Mouse (Mus musculus) olfactory bulb, adult 2 months (tissue): ENCODE results near the gene Xylt1. TPM values are rescaled to one million over a fixed set of nuclear protein-coding genes. Genes with fewer than 3 reads are reported as not detected.

Source experiments
- H3K27ac ChIP-seq: fragments of 200-500 bp; 2 replicates; pipeline ENCODE4 v1.5.1; 2012; ENCODE audit warnings: low read depth, low read length; ENCODE audit not compliant: insufficient read depth
- H3K4me1 ChIP-seq: fragments of 200-500 bp; 2 replicates; pipeline ENCODE4 v1.6.1; 2012; ENCODE audit warnings: low read length; ENCODE audit not compliant: control insufficient read depth, insufficient read depth
- H3K4me3 ChIP-seq: fragments of 200-500 bp; 2 replicates; pipeline ENCODE4 v1.5.1; 2012; ENCODE audit warnings: mild to moderate bottlenecking, low read depth, low read length, moderate library complexity; ENCODE audit not compliant: insufficient read depth
- CTCF ChIP-seq: fragments of 200-500 bp; IDR thresholded peaks from 2 replicates; pipeline ENCODE4 v1.5.1; 2012; ENCODE audit warnings: low read depth, mild to moderate bottlenecking, low read length, moderate library complexity; ENCODE audit not compliant: insufficient read depth
- POLR2A ChIP-seq: fragments of 200-500 bp; IDR thresholded peaks from 2 replicates; pipeline ENCODE4 v1.6.1; 2012; ENCODE audit warnings: mild to moderate bottlenecking, low read depth, low read length, moderate library complexity; ENCODE audit not compliant: insufficient read depth
- WGBS: fragments of 180-500 bp; shearing (Covaris S2); methylation state at CpG from one replicate; pipeline ENCODE4 v1.1.7; 2018; 5-methylcytosine and 5-hydroxymethylcytosine counted together
- polyA plus RNA-seq: library from polyadenylated mRNA; stranded (reverse); fragments of >200 nt; gene quantifications from 2 replicates; pipeline ENCODE4 v1.2.4, GENCODE M21; 2012; ENCODE audit warnings: low replicate concordance; ENCODE audit not compliant: missing spikeins, insufficient read depth, insufficient read length

The Xylt1 gene
- polyA plus RNA-seq, 1 experiment = not detected

- Histone ChIP-seq H3K27ac (no peak overlapping the region), H3K4me1 (no peaks in the 10 kb centered on the region), H3K4me3 (no peak overlapping the region)
- no peak for TF ChIP-seq POLR2A
- TF ChIP-seq CTCF = no peak
- 82% methylated on average over 12 of the region's 12 CpGs for WGBS
These were observed 214.4 kb downstream of the Xylt1 start for GRCm38 (mm10) chr7:117595029-117595695.

DNA sequence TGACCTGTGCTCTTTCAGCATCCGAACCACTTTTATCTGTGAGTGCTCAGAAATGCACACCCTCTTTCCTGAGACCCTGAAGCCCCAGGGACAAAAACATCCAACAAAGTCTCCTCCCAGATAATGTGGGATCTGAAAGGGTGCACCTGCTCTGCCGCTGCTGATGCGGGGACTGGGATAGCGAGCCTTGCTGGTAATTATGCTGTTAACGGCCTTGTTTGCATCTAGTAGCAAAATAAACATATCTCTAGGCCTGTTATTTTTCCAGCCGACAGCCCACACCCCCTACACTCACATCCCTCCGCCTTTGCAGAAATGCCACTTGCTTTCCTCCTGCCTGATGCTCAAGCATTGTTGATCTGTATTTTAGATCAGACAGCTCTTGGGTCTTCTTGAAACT lies 219.7 kb downstream of the Xylt1 start:
- peaks cover 3% of the 10 kb centered on the region; the same call in 1 of the 2 replicates for H3K4me1 ChIP-seq
- no peak overlapping the region for H3K4me3 ChIP-seq
- H3K27ac ChIP-seq = no peak overlapping the region
- WGBS = 28% methylated on average over 7 of the region's 7 CpGs
- TF ChIP-seq CTCF = no peak
- no peak for TF ChIP-seq POLR2A

- Histone ChIP-seq H3K4me3 (no peak overlapping the region), H3K4me1 (no peaks in the 10 kb centered on the region), H3K27ac (no peak overlapping the region)
- no peak for TF ChIP-seq CTCF
- TF ChIP-seq POLR2A = no peak
- 65% methylated on average over 6 of the region's 6 CpGs for WGBS
These were observed 229.7 kb downstream of the Xylt1 start for GRCm38 (mm10) chr7:117610439-117610838.

- WGBS = 92% methylated on average over 11 of the region's 11 CpGs
- no peak for TF ChIP-seq CTCF
- no peak for TF ChIP-seq POLR2A
- no peak overlapping the region for H3K27ac ChIP-seq
- H3K4me3 ChIP-seq = no peak overlapping the region
- H3K4me1 ChIP-seq = no peaks in the 10 kb centered on the region
These were observed 232.2 kb downstream of the Xylt1 start for GRCm38 (mm10) chr7:117612788-117613473.

GRCm38 (mm10) chr7:117613796-117614195 lies 233.0 kb downstream of the Xylt1 start:
- WGBS = 68% methylated on average over 3 of the region's 3 CpGs
- H3K4me3 ChIP-seq = no peak overlapping the region
- no peaks in the 10 kb centered on the region for H3K4me1 ChIP-seq
- TF ChIP-seq POLR2A = no peak
- no peak for TF ChIP-seq CTCF
- H3K27ac ChIP-seq = no peak overlapping the region

GRCm38 (mm10) chr7:117614346-117614745 lies 233.6 kb downstream of the Xylt1 start:
- Histone ChIP-seq H3K4me3 (no peak overlapping the region), H3K27ac (no peak overlapping the region), H3K4me1 (no peaks in the 10 kb centered on the region)
- no peak for TF ChIP-seq CTCF
- no peak for TF ChIP-seq POLR2A
- WGBS = 90% methylated on average over 2 of the region's 2 CpGs

- Histone ChIP-seq H3K4me3 (no peak overlapping the region), H3K4me1 (no peaks in the 10 kb centered on the region), H3K27ac (no peak overlapping the region)
- 88% methylated on average over 5 of the region's 5 CpGs for WGBS
- TF ChIP-seq POLR2A (no peak), CTCF (no peak)
These were observed 234.1 kb downstream of the Xylt1 start for GRCm38 (mm10) chr7:117614851-117615250.

- Histone ChIP-seq H3K4me1 (no peaks in the 10 kb centered on the region), H3K4me3 (no peak overlapping the region), H3K27ac (no peak overlapping the region)
- WGBS = 85% methylated on average over 5 of the region's 5 CpGs
- no peak for TF ChIP-seq CTCF
- TF ChIP-seq POLR2A = no peak
These were observed 235.5 kb downstream of the Xylt1 start for GRCm38 (mm10) chr7:117616277-117616676.

DNA sequence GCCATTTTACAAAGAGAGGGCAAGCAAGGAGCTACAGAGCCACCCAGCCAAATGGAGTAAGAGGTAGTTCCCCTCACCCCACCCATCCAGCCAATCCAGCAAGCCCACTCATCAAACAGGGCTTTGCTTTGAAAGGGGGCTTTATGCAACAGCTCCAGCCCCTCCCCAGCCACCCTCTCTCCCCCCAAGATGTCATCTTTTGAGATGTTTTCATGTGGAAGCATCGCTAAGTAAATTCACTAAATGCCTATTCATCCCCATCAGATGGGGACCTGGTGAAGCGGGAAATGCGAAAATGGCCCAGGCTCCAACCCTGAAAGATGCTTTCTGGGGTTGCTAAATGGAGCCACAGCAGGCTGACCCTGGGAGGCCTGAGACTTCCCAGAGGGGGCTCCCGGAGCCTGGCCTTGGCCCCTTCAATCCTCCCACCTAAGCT lies 238.0 kb downstream of the Xylt1 start:
- TF ChIP-seq CTCF (no peak), POLR2A (no peak)
- H3K4me1 ChIP-seq = no peaks in the 10 kb centered on the region
- H3K27ac ChIP-seq = no peak overlapping the region
- H3K4me3 ChIP-seq = no peak overlapping the region
- 65% methylated on average over 4 of the region's 4 CpGs for WGBS

DNA sequence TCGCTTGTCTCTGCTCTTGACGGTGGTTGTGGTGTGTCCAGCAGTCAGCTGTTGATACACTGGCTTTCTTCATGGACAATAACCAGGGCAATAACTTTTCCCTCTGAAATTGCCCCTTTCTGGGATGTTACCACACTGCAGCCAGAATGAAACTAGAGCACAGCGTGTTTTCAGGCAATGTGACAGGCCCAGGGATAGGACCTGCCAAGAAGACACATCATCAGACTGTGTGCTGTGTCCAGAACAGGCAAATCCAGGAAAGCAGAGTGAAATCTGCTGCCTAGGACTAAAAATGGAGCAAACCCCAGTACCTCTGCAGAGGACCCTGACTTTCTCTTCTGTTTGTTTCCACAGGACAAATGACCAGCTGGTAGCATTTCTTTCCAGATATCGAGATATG lies 240.8 kb downstream of the Xylt1 start:
- Histone ChIP-seq H3K4me3 (no peak overlapping the region), H3K4me1 (no peaks in the 10 kb centered on the region), H3K27ac (no peak overlapping the region)
- no peak for TF ChIP-seq CTCF
- TF ChIP-seq POLR2A = no peak
- 87% methylated on average over 4 of the region's 4 CpGs for WGBS
